Mouse (Mus musculus) gastrocnemius, postnatal 10 days (tissue): ENCODE measurements around the gene Tmem63a. TPM values are rescaled to one million over a fixed set of nuclear protein-coding genes. Genes with fewer than 3 reads are reported as not detected.
"Not testable (repeated sequence)": the region's sequence is repeated elsewhere in the genome, so short reads cannot be mapped to it uniquely, and the experiment has no call there.

Experiments used
- DNase-seq: peaks from one replicate; pipeline ENCODE4 v3.0.0; 2021; ENCODE audit warnings: mixed read lengths
- total RNA-seq, 2 experiments: library from RNA; stranded (reverse); gene quantifications; 2 replicates each; pipeline ENCODE4 v1.2.3; 2021

Tmem63a gene
- total RNA-seq, 2 experiments from 2014 or later, result 13.2 to 16.2 TPM

- no peak for DNase-seq
Measured at GRCm38 (mm10) chr1:180926286-180926685, 15.9 kb upstream of the Tmem63a start.

- no peak for DNase-seq
Measured at GRCm38 (mm10) chr1:180929599-180929998, 12.5 kb upstream of the Tmem63a start.

- DNase-seq, result no peak
Measured at GRCm38 (mm10) chr1:180931106-180931505, 11.0 kb upstream of the Tmem63a start.

GRCm38 (mm10) chr1:180933659-180934058 is 8.5 kb upstream of the Tmem63a start:
- no peak for DNase-seq

- DNase-seq, result no peak
Measured at GRCm38 (mm10) chr1:180934467-180935419, 7.4 kb upstream of the Tmem63a start, which contains the start of gene Lefty1. Lefty1 (plus strand) TSS chr1:180935022.

- peak; percentile 41 for DNase-seq
Measured at GRCm38 (mm10) chr1:180936610-180937398, 5.3 kb upstream of the Tmem63a start.

- not testable (repeated sequence) for DNase-seq
Measured at GRCm38 (mm10) chr1:180937631-180938030, 4.5 kb upstream of the Tmem63a start.

GRCm38 (mm10) chr1:180938781-180939180 is 3.4 kb upstream of the Tmem63a start:
- DNase-seq, result not testable (repeated sequence)

- no peak for DNase-seq
Measured at GRCm38 (mm10) chr1:180940776-180941460, 1.2 kb upstream of the Tmem63a start.

GRCm38 (mm10) chr1:180941726-180942125 is 418 bp upstream of the Tmem63a start:
- DNase-seq, result no peak

GRCm38 (mm10) chr1:180943032-180943644 is 994 bp downstream of the Tmem63a start:
- DNase-seq, result no peak

GRCm38 (mm10) chr1:180943896-180944295 is 1.8 kb downstream of the Tmem63a start:
- DNase-seq, result no peak

GRCm38 (mm10) chr1:180944553-180944952 is 2.4 kb downstream of the Tmem63a start:
- no peak for DNase-seq

GRCm38 (mm10) chr1:180945001-180945980 is 3.1 kb downstream of the Tmem63a start:
- DNase-seq, result peak; percentile 53

GRCm38 (mm10) chr1:180946448-180946847 is 4.3 kb downstream of the Tmem63a start:
- DNase-seq, result no peak

GRCm38 (mm10) chr1:180952085-180952746 is 10.1 kb downstream of the Tmem63a start:
- DNase-seq, result no peak

- no peak for DNase-seq
Measured at GRCm38 (mm10) chr1:180952808-180953207, 10.7 kb downstream of the Tmem63a start.

- DNase-seq, result no peak
Measured at GRCm38 (mm10) chr1:180956401-180956800, 14.3 kb downstream of the Tmem63a start.

- DNase-seq, result no peak
Measured at GRCm38 (mm10) chr1:180956973-180957381, 14.8 kb downstream of the Tmem63a start.

GRCm38 (mm10) chr1:180957989-180958388 is 15.8 kb downstream of the Tmem63a start:
- DNase-seq, result no peak
